1 mouse cellular context compared by ENCODE assay signal in genomic region chr2:180041577-180042255, GRCm38 (mm10).
TF ChIP-seq lines count a peak whose summit lies in the region.

No protein-coding gene starts in this region.

TF ChIP-seq in MEL, 35 proteins besides CTCF, POLR2A, EP300 and RAD21:
- TF ChIP-seq MXI1 (IDR thresholded peaks at IDR 0.05; ENCODE audit: low read depth, low read length): peak; percentile 90
- TF ChIP-seq ELF1 (IDR thresholded peaks at IDR 0.05; ENCODE audit: low read depth, low read length): 0 out of 2 replicates have a peak, but pooled peaks have one; percentile 30
- TF ChIP-seq SIN3A (IDR thresholded peaks at IDR 0.05; ENCODE audit: low read length): peak; percentile 59
- no peak for TF ChIP-seq ZKSCAN1 (IDR thresholded peaks at IDR 0.05; ENCODE audit: low read depth, low read length)
- no peak for TF ChIP-seq TAL1 (IDR thresholded peaks at IDR 0.05; ENCODE audit: low read length)
- 0 out of 2 replicates have a peak, but pooled peaks have one; percentile 6 for TF ChIP-seq CHD1 (IDR thresholded peaks at IDR 0.05; ENCODE audit: low read depth, low read length)
- TF ChIP-seq MEF2A (IDR thresholded peaks at IDR 0.05; ENCODE audit: extremely low read depth, insufficient replicate concordance, low read depth, low read length, poor library complexity, severe bottlenecking): no peak
- TF ChIP-seq HCFC1 (IDR thresholded peaks at IDR 0.05; ENCODE audit: low read depth, low read length): no peak
- peak; percentile 33; the same call in 1 of the 2 replicates for TF ChIP-seq NRF1 (IDR thresholded peaks at IDR 0.05; ENCODE audit: insufficient read depth, low read depth, low read length, poor library complexity, severe bottlenecking)
- TF ChIP-seq JUND (IDR thresholded peaks at IDR 0.05; ENCODE audit: low read depth, low read length): no peak
- no peak for TF ChIP-seq ETS1 (IDR thresholded peaks at IDR 0.05; ENCODE audit: low read depth, low read length)
- no peak for TF ChIP-seq E2F4 (IDR thresholded peaks at IDR 0.05; ENCODE audit: borderline replicate concordance, low read depth, low read length)
- TF ChIP-seq SMC3 (IDR thresholded peaks at IDR 0.05; ENCODE audit: low read depth, low read length): no peak
- no peak for TF ChIP-seq MAFK (IDR thresholded peaks at IDR 0.05; ENCODE audit: borderline replicate concordance, low read depth, low read length)
- no peak for TF ChIP-seq GATA1 (IDR thresholded peaks at IDR 0.05; ENCODE audit: low read depth, low read length)
- TF ChIP-seq POLR2AphosphoS5 (IDR thresholded peaks at IDR 0.05; ENCODE audit: borderline replicate concordance, low read depth, low read length): no peak
- TF ChIP-seq TBP (IDR thresholded peaks at IDR 0.05; ENCODE audit: low read depth, low read length): no peak
- TF ChIP-seq MYB (IDR thresholded peaks at IDR 0.05; ENCODE audit: low read depth, low read length): no peak
- TF ChIP-seq MAX (IDR thresholded peaks at IDR 0.05; ENCODE audit: low read length): peak; percentile 80
- TF ChIP-seq USF1 (IDR thresholded peaks at IDR 0.05; ENCODE audit: low read depth, low read length): peak; percentile 72
